Mouse (Mus musculus): ENCODE measurements around the gene Adssl1. TPM values are rescaled to one million over a fixed set of nuclear protein-coding genes. Genes with fewer than 3 reads are reported as not detected.

The Adssl1 gene
- total RNA-seq (2021): 100 to 1,000 TPM; 887 to 928 TPM
- long read RNA-seq, experiment 1, transcript Adssl1-201 (13 exons, 1,777 nt): major isoform, 1,461 of 1,623 reads
- long read RNA-seq, experiment 1, partial matches to known transcripts: 138 of 1,623 reads
- long read RNA-seq, experiment 1, other reads (novel, unspliced or antisense): 24 of 1,623 reads
- long read RNA-seq, experiment 2, transcript Adssl1-201 (13 exons, 1,777 nt): major isoform, 1,724 of 1,871 reads
- long read RNA-seq, experiment 2, partial matches to known transcripts: 123 of 1,871 reads
- long read RNA-seq, experiment 2, other reads (novel, unspliced or antisense): 24 of 1,871 reads

DNA sequence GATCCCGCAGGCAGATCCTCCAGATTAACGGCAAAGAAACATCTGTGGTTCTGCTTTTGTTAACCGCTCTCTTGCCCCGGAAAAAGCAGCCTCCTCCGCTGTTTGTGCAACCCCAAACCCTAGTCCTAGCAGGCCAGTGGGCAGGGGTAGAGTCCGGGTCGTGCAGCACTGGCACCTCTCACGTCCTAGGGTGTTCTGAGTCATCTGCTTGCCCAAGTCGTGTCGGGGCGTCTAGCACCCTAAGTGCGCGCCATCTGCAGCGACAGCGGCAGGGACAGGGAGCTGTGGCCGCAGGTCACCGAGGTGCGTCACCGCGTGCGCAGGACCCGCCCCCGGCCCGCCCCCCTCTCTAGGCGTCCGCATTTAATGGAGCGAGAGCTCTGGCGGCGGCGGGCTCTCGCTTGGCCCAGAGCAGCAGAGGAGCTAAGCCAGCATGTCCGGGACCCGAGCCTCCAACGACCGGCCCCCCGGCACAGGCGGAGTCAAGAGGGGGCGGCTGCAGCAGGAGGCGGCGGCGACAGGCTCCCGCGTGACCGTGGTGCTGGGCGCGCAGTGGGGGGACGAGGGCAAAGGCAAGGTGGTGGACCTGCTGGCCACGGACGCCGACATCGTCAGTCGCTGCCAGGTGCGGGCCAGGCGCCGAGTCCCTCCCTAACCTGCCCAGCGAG lies at the start of gene Adssl1:
Gene Adssl1 (plus strand): TSS at position 360 of the 668 bp plus-strand sequence.
- DNase-seq: peak; percentile 87

DNA sequence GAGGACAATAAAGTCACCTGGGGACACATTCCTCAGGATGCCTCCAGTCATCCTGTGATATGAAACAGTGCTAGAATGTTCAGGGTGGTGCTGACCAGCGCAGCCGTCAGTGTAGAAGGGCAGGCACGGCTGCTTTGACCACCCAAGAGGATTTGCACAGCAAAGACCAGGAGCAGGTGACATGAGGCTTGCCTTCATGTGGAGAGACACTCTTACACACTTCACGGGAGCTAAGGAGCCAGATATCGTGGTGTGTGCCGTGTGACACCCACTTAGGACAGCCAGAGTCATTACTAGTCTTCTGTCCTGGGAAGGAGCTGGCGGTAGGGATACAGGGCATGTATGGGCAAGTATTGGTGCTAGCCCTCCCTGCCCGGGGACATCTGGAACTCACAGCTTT lies 49.7 kb upstream of the Adssl1 start:
- DNase-seq: no peak

DNA sequence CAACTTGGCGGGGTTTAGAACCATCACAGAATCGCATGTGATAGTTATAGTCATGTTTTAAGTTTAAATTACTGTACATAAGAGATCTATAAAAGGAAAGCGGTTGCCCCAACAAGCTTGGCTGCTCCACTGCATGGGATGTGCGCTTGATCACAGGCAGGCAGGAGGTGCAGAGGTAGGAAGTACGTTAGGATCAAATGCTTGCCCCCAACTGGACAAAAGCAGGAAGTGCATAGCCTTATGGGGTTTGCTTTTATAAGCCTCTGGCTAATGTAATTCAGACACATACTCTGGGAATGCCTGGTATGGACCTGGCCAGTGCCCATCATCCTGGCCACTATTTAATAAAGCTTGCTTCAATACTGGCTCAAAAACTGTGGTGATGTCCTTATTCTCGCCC lies 48.8 kb upstream of the Adssl1 start:
- DNase-seq: no peak

DNA sequence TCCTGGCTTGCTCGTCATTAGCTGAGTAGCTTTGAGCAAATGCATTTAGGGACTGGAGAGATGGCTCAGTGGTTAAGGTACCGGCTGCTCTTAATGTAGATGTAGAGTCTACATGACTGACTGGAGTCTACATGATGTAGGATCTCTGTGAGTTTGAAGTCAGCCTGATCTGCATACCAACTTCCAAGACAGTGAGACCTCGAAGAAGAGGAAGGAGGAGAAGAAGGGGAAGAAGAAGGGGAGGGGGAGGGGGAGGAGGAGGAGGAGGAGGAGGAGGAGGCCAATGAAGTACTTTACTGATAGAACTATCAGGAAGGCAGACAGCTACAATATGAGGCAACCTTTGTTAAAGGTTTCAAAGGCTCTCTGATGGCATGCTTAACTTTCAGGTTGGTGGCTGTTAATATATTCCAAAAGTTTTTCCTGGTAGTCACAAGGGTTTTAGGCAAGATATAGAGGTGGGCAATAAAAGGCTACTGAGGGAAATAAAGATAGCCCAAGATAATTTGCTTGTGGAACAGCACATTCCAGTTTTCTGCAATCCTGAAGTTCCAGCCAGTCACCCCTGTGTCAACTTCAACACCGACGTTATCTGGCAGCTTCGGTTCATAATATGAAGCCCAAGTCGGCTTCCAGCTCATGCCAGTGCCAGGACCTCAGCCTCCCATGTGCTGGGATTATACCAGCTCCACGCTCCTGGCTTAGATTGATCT lies 44.4 kb upstream of the Adssl1 start:
- DNase-seq: no peak

DNA sequence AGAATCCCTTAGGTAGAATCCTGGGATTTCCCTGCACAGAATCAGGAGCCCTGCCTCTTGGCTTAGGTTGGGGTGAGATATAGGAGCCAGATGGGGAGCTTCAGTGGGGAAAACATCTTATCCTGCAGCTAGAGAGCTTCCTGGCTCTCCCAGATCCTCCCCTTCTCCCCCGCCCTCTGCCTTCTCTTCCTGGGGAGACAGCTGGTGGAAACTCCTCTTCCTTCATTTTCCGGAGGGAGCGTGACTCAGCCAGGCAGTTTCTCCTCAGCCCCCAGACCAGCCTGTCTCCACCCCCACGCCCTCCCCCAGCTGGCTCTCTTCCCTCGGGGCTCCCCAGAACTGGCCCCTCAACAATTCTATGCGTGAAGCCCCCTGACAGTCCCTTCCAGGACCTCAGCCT lies 43.5 kb upstream of the Adssl1 start:
- no peak for DNase-seq

DNA sequence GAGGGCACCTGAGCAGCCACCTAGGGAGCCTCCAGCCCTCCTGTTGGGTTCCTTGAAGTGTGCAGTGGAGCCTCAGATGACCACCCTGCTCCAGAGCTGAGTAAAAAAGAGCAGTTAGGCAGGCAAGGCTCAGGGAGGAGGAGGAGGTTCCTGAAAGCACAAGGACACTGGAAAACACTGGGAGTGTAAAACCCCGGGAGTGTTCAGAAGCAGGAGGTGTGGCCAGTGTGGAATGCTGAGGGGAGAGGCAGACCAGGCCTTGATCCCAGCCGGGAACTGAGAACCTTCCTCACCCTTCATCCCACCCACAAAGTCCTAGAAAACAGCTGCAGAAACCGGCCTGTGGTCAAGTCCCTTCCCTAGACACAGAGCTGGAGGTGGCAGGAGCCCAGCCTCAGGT lies 43.1 kb upstream of the Adssl1 start:
- DNase-seq: no peak

DNA sequence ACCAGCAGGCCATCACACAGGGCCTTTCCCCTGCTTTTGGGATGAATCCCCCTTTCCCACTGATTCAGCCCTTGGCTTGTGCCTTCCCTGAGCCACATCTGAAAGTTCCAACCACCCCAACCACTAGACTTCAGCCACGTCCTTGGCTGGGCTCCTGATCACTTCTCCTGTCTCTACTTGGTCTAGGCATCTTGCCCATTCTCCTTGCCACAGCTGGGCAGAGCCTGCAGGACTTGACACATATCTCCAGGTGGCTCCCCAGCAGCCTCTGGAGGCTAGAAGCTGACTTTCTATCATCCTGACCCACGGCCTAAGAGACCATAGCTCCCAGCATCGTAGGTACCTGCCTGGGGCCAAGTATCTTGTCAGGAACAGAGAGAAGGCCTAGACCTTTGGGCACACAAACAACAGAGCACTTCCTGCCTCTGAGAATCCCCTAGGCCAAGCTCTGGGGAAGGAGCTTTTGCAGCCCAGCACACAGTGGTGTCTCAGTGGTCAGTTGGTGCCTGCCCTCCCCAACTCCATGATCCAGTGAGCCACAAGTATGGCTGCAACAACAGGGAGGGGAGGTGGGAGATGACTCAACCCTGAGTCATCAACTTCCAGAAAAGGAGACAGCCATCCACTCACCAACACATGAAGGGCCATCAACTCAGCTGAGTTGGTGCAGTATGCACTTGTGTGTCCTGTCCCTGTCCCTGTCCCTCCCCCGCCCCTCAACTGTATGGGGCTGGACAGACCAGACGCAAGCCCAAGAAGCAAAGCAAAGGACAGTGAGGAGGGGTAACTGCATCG lies 41.4 kb upstream of the Adssl1 start:
- DNase-seq: no peak

DNA sequence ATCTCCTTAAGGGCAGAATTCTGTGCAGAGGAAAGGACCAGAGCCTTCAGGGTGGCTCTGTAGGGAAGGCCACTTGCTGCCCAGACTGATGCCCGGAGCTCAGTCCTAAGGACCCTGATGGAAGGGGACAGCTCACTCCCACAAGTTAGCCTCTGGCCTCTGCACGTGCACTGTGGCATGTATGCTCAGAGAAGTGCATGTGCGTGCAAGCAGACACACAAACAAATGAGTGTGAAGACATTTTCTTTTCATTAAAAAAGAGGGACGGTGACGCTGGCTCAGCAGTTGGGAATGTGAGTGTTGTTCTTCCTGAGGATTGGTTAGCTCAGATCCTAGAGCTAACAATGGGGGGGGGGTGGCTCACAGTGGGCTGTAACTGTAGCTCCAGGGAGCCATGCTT lies 40.4 kb upstream of the Adssl1 start:
- no peak for DNase-seq

DNA sequence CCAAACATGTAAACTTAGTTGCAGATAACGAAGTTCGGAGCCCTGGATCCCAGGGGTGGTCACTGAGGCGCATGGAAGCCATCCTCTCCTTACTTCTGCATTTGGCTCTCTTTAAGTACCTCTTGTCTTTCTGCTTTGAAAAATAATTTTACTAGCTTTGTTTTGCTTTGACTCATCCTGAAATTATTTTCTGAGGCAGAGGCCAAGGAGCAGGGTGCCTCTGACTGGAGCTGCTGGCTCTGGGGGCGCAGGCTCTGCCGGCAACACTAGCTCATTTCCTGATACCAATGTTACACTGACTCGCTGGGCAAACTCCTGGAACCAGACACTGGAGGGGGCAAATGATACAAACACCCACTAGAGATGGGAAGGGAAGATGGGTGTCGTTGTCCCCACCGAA lies 39.9 kb upstream of the Adssl1 start:
- no peak for DNase-seq

DNA sequence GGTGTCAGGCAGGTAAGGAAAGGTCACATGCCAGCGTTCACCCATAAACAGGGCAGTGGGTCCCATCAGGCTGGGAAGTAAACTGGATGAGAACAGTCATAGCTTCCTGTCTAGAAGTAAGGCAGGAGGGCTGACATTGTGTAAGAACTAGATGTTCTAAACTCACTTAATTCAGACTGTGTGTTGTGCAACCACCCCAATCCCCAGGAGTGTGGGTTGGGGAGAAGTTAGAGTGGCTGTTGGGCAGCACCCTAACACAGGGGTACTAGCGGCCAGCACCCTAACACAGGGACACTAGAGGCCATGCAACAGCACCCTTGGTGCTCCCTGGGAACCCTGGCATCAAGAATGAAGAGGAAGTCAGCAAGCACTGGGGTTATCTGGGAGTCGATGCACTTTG lies 38.7 kb upstream of the Adssl1 start:
- DNase-seq: no peak

DNA sequence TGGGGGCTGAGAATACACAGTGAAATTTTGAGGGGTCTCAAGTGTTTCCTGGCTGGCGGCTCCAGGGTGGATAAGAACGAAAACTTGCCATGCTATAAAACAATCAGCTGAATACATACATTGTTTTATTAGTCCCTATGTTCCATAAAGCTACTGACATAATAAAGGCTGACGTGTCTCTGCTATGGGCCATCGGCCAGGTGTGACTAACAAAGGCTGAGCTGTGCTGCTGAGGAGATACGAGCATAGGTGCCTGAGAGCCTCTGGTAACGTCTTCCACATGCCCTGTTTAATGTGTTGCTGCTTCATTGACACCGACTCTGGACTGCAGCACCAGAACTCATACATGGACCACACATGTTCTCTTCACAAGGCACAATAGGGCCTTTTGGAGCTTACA lies 34.9 kb upstream of the Adssl1 start:
- no peak for DNase-seq

DNA sequence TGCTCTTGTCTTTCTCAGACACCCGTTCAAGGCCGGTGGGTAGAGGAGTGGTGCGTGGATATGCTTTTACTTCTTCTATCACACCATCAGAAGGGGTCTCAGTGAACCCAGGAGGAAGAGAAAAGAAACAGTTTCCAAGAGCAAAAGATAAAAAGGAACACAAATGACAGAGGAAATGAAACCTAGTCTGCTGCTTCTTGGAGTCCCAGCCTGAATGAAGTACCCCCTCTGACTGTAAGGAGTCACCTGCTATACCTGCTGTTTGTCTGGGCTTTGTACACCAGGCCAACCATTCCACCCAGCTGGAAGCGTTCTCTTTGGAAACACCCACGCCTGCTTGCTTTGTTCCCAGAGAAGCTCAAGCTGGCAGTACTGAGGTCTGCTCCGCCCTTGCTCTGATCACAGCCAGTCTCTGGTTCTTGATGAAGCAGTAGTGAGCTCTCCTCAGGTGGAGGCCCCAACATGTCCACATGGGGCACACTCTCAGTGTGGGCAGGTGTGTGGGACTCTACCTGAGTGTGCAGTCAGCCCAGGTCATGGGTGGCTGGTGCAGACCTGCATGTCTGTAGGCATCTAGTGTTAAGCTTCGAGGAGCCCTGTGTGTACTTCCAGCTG lies 33.8 kb upstream of the Adssl1 start:
- DNase-seq: no peak

DNA sequence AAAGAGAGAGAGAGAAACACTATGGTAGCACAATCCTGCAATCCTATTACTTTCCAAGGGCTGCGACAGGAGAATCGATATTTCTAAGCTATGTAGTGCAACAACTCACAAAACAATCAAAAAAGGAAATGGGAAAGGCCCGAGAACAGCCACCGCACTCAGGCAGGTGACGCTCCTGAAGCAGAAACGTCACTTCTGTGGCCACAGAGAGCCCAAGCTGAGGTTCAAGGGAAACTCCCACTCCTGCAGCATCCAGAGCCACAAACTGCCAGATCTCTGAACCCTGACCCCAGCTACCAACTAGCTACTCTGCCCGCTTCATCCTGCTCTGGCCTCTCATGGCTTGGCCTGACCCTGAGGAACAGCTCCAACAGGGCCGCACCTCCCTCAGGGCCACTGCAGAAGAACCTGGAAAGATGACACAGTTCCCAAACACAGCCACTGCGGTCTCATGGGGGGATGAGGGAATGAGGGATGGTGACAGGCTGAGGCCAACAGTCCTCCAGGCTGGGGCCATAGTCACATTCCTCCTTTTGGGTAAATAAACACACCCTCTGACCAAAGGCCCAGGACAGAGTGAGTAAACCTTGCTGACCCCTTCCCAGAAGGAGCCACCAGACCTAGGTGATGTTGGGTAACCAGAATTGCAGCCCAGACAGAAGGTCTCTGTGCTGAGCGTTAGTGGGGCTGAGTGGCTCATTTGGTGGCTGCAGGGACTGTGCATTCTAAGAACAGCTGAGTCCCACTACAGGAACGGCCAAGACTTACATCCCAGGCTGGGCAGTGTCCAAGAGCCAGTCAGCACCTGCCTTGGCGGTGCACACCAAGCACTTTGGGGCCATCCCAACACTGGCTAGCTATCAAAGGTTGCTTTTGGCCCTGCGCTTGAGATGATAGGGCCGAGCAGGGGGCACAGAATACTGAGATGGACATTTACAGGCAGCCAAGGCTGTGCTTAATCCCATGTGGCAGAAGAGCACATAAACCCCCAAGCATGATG lies 32.4 kb upstream of the Adssl1 start:
- peak; percentile 70 for DNase-seq

DNA sequence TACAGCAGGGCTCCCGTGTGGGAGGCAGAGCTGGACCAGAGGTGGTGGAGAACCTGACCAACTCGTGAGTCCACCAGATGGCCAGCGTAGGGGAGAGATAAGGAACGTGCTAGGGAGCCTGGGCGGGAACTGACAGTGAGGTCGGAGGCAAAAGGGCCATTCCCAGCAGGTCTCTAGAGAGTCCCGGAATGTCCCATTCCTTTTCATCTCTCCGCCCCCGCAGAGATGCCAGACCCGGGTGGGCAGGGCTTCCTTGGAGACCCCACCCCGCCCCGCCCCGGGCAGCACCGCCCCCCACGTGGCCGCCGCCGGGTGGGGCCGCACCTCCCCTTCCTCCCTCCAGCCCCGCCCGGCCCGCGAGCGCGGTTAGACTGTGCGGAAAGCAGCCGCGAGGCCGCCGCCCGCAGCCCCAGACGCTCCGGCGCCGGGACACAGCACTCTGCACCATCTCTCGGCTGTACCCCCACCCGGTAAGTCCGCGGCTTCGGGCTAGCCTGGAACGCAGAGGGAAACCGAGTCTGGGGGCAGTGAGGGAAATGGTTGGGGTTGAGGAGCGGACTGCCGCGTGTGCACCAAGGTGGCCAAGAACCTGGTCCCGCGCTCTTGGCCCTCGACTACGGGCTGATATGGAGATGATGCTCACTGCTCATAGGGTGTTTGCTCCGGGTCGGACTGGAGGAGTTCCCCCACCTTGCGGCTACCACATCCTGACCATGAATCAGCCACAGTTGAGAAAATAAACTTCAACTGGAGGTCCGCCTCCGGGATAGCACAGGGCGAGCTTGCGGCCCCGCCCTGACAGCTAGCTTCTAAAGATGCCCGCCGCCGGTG lies 31.2 kb upstream of the Adssl1 start, which contains the start of gene Inf2:
Gene Inf2 (plus strand): TSS at position 359 of the 831 bp plus-strand sequence.
- peak; percentile 90 for DNase-seq

DNA sequence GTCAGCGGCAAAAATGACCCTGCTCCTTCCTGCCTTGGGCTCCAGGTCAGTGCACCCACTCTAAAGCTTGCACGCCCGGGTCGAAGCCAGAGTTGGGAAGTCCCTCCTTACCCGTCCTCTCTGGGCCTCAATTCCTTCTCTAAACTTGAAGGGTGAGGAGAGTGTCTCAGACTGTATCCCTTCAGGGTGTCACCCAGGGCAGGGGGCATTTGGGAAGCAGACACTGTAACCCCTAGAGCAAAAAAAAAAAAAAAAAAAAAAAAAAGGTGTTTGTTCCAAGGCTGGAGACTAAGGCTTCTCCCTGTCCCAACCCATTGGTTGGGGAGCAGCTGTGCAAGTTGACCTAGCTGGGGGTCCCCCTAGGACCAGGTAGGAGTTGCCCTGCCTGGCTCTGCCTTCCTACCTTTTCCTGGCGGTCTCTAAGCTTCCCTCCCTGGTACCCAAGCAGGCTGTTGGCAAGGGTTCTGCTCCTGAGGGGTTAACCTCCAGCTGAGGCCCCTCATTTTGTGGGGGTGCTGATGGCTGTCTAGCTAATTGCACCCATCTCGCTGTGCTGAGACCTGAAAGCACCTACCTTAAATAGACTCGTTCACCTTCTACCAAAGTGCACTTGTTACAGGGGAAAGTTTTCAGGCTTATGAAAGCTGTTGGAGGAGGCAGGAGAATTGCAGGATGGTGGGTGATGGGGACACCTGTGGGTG lies 30.2 kb upstream of the Adssl1 start:
- no peak for DNase-seq

DNA sequence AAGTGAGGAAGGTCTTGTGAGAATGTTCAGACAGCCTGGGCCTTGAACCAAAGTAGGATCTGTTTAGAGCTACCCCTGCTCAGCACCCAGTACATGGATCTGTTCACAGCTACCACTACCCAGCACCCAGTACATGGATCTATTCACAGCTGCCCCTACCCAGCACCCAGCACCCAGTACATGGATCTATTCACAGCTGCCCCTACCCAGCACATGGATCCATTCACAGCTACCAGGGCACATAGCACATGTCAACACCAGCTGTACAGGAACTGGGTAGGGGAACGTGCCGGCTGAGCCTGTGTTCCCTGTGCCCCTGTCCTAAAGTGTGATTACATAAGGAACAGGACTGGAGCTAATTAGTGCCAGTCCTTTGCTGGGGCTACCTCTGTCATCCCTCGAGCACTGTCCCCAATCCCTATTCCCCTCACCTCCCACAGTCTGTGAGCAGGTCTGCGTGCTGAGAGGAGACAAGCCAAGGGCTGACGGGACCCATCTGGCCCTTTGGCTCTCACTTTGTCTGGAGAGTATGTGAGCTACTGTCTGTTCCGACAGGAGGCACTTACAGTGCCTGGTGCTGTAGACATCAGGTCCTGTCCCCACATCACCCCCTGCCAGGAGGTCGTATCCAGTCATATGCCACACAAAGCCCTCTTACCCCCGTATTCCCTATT lies 29.1 kb upstream of the Adssl1 start:
- no peak for DNase-seq

DNA sequence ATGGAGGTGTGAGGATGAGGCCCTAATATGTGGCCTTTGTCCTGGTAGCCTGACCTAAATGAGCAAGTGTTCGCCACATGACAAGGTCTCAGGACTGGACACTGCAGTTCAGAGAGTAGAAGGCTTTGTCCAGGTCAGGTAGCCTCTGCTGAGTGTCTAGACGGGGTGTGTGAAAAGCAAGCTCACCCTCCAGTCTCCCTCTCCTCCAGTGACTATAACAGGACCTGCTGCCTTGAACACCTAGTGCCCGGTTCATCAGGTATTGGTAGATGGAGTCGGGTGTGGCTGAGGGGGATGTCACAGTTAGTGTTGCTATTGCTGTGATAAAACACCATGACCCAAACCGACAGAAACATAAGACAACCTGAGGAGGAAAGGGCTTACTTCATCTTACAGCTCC lies 28.6 kb upstream of the Adssl1 start:
- no peak for DNase-seq

DNA sequence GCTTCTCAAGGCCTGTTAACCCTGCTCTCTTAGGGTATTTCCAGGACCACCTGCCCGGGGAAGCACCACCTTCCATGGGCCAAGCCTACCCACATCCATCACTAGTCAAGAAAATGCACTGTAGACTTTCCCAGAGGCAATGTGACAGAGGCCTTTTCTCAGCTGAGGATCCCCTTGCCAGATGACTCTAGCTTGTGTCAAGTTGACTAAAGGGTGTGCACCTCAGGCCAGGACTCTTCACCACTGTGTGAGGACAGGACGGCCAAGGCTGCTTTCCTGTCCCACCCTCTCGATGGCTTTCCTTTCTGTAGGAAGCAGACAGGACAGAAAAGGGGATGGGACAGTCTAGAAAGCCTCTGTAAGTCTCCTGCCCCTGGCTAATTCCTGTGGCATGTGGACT lies 28.1 kb upstream of the Adssl1 start:
- DNase-seq: no peak

All from gastrocnemius, postnatal 25 days (tissue).